Mouse (Mus musculus): ENCODE measurements at regions not wholly inside any gene's neighbourhood (a gene's known extent, or its start where the extent isn't known, plus 50 kb on each side); places are given as distances from the start of the nearest gene placed in this dataset.

DNA sequence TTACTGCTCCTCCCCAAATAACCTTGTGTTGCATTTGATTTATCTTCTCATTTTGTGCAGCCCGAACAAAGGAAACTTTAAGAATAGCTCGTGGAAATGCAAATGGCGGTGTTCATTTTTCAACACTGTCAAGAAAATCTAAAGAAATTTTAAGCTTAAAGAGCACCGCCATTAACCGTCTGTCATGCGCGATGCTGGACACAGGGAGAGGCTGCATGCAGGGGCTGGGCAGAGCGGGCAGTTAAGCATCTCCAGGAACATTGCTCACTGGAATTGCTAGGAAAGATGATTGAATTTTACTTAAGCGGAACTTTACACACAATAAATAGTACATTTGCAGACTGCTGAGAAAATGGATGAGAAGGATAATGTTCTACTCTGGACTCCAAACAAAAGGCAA lies 229.2 kb upstream of the Krr1 start:
- no peak for ATAC-seq (ENCODE audit: low FRiP score)
- H3K4me2 ChIP-seq, result peak overlapping the region; percentile 11; the same call in 1 of the 2 replicates
- no peak overlapping the region for H3K9ac ChIP-seq
- H3K36me3 ChIP-seq, result no peaks in the 10 kb centered on the region
- 38% methylated on average over 9 of the region's 9 CpGs for WGBS
- H3K27ac ChIP-seq, result 0 out of 2 replicates have a peak overlapping the region, but pooled peaks have one; percentile 36
- H3K9me3 ChIP-seq, result no peaks in the 10 kb centered on the region
- no peak overlapping the region for H3K4me3 ChIP-seq
- no peaks in the 10 kb centered on the region for H3K27me3 ChIP-seq
- H3K4me1 ChIP-seq (replicated peaks), result peaks cover 8% of the 10 kb centered on the region

DNA sequence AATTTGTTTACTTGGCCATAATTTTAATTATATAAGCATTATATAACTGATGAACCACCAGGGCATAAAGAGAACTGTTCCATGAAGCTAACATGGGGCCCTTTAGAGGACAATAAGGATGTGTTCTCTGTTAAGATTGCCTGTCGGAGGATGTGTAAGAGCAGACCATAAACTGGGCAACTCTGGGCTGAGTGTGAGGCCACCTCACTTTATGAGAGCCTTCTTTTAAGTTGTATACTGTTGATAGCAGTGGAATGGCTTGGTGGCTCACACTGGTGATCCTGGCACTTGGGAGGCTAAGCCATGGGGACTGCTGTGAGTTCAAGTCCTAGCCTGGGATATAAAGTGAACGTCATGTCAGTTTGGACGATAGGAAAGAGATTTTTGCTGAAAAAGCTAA lies 227.3 kb upstream of the Krr1 start:
- no peak overlapping the region for H3K4me2 ChIP-seq
- no peaks in the 10 kb centered on the region for H3K36me3 ChIP-seq
- 95% methylated on average over 3 of the region's 3 CpGs for WGBS
- no peak overlapping the region for H3K9ac ChIP-seq
- peaks cover 12% of the 10 kb centered on the region for H3K4me1 ChIP-seq (replicated peaks)
- H3K27ac ChIP-seq, result no peak overlapping the region
- no peak for ATAC-seq (ENCODE audit: low FRiP score)
- H3K9me3 ChIP-seq, result no peaks in the 10 kb centered on the region
- H3K4me3 ChIP-seq, result no peak overlapping the region
- no peaks in the 10 kb centered on the region for H3K27me3 ChIP-seq

DNA sequence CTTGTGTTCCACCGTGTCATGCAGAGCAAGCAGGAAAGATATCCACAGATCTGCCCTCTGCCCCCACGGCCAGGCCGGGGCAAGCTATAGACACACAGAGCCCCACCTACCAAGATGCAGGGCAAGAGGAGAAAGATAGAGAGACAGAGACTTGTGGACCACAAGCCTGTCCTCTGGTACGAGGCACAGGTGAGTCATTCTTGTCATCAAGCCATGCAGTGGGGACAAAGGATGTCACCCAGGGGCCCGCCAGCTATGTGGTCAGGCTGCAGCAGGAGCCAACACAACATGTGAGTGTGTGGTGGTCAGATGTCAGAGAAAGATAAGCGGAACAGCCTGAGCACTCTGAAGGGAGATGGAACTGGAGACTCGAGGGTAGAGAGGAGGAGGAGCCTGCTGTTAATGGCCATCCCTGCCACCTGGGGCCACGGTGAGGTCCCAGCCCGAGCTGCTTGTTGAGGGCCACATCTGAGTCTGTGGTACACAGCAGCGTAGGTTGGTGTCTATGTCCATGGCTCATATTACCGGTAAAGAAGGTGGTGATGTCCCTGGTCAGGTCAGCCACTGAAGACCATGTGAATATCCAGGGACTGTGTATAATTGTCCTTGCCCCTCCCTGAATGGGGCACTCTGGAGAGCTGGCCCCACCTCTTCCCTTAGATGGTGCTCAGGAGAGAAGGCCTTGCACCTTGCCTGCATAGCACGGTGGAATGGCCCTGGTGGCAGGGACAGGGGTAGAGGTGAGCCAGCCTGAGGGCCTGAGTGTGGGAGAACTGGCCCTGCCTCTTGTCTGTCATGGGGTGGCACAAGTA lies 226.2 kb upstream of the Krr1 start:
- no peaks in the 10 kb centered on the region for H3K9me3 ChIP-seq
- peaks cover 11% of the 10 kb centered on the region for H3K4me1 ChIP-seq (replicated peaks)
- no peak overlapping the region for H3K4me2 ChIP-seq
- H3K4me3 ChIP-seq, result no peak overlapping the region
- no peak overlapping the region for H3K9ac ChIP-seq
- no peak overlapping the region for H3K27ac ChIP-seq
- WGBS, result 80% methylated on average over 12 of the region's 12 CpGs
- H3K36me3 ChIP-seq, result no peaks in the 10 kb centered on the region
- no peaks in the 10 kb centered on the region for H3K27me3 ChIP-seq
- peak; percentile 47 for ATAC-seq (ENCODE audit: low FRiP score)

DNA sequence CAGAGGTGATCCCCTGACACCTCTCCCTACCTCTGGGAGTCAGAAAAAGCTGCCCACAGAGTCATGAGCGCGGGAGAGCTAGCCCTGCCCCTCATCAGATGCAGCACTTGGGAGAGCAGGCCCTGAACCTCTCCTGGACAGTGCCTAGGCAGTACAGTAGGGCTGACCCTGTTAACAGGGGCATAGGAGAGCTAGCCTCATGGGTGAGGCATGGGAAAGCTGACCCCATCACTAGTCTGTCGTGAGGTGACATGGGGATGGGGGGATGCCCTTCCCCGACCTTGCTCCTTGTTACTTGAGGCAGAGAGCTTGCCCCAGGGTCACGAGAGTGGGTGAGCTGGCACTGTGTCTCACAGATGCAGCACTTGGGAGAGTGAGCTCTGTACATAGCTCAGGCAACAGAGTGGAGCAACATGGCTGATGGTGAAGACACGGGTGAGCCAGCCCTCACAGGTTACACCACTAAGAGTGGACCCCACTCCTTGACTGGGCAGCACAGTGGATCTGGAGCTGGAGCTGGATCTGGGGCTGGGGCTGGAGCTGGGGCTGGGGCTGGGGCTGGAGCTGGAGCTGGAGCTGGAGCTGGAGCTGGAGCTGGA lies 225.5 kb upstream of the Krr1 start:
- H3K9me3 ChIP-seq, result no peaks in the 10 kb centered on the region
- H3K9ac ChIP-seq, result no peak overlapping the region
- 89% methylated on average over 6 of the region's 6 CpGs for WGBS
- H3K4me3 ChIP-seq, result no peak overlapping the region
- no peak overlapping the region for H3K27ac ChIP-seq
- no peak overlapping the region for H3K4me2 ChIP-seq
- ATAC-seq (ENCODE audit: low FRiP score), result peak; percentile 62; the same call in 1 of the 2 replicates
- H3K36me3 ChIP-seq, result no peaks in the 10 kb centered on the region
- no peaks in the 10 kb centered on the region for H3K27me3 ChIP-seq
- peaks cover 6% of the 10 kb centered on the region for H3K4me1 ChIP-seq (replicated peaks)

DNA sequence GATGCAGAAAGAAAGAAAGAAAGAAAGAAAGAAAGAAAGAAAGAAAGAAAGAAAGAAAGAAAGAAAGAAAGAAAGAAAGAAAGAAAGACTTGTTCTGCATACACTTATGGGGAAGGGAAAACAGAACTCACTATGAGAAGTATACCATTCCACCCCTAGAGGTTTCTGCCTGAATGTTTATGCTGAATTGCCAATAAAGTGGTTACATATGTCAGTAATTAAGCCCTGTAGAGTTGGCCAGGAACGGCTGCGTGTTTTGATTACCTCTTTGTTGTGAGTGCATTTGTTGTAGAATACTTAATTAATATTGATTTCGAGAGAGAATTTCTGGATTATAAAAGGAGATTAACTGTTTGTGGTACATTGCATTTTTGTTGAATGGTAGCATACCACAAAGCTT lies 224.0 kb upstream of the Krr1 start:
- H3K27me3 ChIP-seq, result no peaks in the 10 kb centered on the region
- no peak overlapping the region for H3K9ac ChIP-seq
- ATAC-seq (ENCODE audit: low FRiP score), result no peak
- H3K4me3 ChIP-seq, result no peak overlapping the region
- H3K4me1 ChIP-seq (replicated peaks), result peaks cover 6% of the 10 kb centered on the region
- no peak overlapping the region for H3K27ac ChIP-seq
- no peaks in the 10 kb centered on the region for H3K9me3 ChIP-seq
- WGBS, result 32% methylated on average over 3 of the region's 3 CpGs
- H3K36me3 ChIP-seq, result no peaks in the 10 kb centered on the region
- no peak overlapping the region for H3K4me2 ChIP-seq

DNA sequence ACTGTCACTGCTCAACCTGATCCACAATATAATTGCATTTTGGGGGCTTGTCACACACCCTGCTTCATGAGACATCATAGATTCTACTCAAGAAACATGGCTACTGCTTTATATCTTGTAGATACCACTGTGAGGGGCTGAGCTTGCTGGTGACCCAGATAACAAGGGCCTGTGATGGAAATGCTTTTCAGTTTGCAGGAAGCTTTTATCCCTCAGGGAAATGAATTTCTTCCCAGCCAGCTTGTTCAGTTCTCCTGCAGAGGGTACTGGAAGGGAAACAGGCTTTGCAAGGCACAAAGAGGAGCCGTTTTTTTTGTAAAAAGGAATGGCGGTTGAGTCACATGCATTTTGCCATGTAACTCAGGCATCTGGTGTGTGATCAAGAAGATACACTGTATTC lies 218.8 kb upstream of the Krr1 start:
- 91% methylated on average over 2 of the region's 2 CpGs for WGBS
- Histone ChIP-seq H3K36me3 (no peaks in the 10 kb centered on the region), H3K4me2 (no peak overlapping the region), H3K9ac (no peak overlapping the region), H3K9me3 (no peaks in the 10 kb centered on the region), H3K4me1 (replicated peaks) (peaks cover 4% of the 10 kb centered on the region), H3K4me3 (no peak overlapping the region), H3K27me3 (no peaks in the 10 kb centered on the region), H3K27ac (no peak overlapping the region)
- no peak for ATAC-seq (ENCODE audit: low FRiP score)

DNA sequence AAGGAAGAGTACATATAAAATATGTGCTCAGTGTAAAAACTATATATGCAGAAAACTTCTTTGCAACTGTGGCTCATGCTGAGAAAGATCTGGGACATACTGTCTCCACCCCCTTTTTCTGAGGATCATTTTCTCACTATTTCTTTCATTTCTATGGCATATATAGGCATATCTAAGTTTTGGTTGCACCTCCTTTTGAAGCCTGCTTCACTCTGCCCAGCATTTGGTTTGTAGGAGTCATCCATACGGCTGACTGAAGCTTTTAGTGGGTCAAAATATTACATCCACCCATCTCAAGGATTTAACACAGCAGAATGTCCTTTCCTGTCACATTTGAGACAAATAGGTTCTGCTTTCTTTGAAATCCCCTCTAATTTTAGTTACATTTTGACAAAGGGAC lies 216.5 kb upstream of the Krr1 start:
- Histone ChIP-seq H3K4me3 (no peak overlapping the region), H3K4me2 (no peak overlapping the region), H3K27ac (no peak overlapping the region), H3K4me1 (replicated peaks) (no peaks in the 10 kb centered on the region), H3K27me3 (no peaks in the 10 kb centered on the region), H3K9ac (no peak overlapping the region), H3K36me3 (no peaks in the 10 kb centered on the region), H3K9me3 (no peaks in the 10 kb centered on the region)
- ATAC-seq (ENCODE audit: low FRiP score), result no peak
- 79% methylated on average over 1 of the region's 1 CpGs for WGBS

DNA sequence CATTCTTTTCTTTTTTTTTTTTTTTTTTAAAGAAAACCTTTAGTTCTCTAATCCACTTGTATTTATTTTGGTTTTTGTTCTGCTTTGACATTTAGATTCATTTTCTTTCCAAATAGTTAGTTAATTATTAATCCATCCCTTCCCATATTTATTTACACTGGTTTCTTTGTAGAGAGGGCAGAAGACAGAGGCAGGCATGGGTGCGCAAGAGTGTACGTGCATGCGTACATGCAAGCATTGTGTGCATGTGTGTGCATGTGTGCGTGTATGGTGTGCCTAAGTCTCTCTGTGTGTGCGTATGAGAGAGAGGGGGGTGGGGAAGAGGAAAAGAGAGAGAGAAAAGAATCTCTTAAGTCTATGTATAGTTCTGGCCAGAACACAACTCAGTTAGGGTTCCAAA lies 215.9 kb upstream of the Krr1 start:
- Histone ChIP-seq H3K27ac (no peak overlapping the region), H3K9ac (no peak overlapping the region), H3K27me3 (no peaks in the 10 kb centered on the region), H3K36me3 (no peaks in the 10 kb centered on the region), H3K4me2 (no peak overlapping the region), H3K4me1 (replicated peaks) (no peaks in the 10 kb centered on the region), H3K9me3 (no peaks in the 10 kb centered on the region), H3K4me3 (no peak overlapping the region)
- 92% methylated on average over 5 of the region's 5 CpGs for WGBS
- ATAC-seq (ENCODE audit: low FRiP score), result no peak

DNA sequence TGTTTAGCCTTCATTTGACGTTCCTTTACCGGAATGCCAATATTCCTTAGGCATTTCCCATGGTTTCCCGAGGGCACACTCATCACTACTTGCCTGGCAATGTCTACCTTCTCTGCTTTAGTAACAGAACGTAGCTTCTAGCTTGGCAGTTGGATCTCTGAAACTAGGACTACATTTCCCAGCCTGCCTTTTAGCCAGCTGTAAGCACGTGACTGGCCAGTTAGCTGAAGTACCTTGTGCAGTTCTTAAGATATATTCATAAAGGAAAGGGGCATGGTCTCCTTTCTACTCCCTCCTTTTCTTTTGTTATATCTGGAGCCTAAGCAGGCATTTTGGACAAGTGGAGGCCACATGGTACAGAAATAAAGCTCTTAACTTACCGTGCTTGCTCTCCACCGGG lies 214.8 kb upstream of the Krr1 start:
- ATAC-seq (ENCODE audit: low FRiP score), result 0 out of 2 replicates have a peak, but pooled peaks have one; percentile 36

DNA sequence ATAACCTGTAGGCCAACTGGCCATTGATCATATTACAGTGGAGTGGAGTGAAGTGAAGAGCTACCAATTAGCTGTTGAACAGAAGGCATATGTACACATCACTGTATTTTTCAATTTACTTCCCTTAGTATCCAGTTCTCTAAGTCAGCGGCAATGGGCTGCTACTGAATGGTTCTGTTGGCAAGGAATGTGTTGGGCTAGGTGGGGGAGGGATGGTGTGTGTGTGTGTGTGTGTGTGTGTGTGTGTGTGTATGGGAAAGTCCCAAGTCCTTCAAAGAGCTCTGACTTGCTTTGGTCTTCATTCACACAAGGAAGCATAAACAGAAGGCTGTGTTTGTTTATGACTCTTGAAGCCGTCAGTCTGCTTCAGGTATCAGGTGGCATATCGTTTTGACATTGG lies 213.0 kb upstream of the Krr1 start:
- Histone ChIP-seq H3K9ac (no peak overlapping the region), H3K27ac (no peak overlapping the region), H3K27me3 (no peaks in the 10 kb centered on the region), H3K36me3 (no peaks in the 10 kb centered on the region), H3K9me3 (no peaks in the 10 kb centered on the region), H3K4me1 (replicated peaks) (no peaks in the 10 kb centered on the region), H3K4me2 (no peak overlapping the region), H3K4me3 (no peak overlapping the region)
- no peak for ATAC-seq (ENCODE audit: low FRiP score)
- WGBS, result 88% methylated on average over 3 of the region's 3 CpGs

More for the DNA sequence above, 214.8 kb upstream of the Krr1 start:
- Histone ChIP-seq H3K27me3 (no peaks in the 10 kb centered on the region), H3K9ac (no peak overlapping the region), H3K36me3 (no peaks in the 10 kb centered on the region), H3K27ac (no peak overlapping the region), H3K4me1 (replicated peaks) (no peaks in the 10 kb centered on the region), H3K4me3 (no peak overlapping the region), H3K4me2 (no peak overlapping the region), H3K9me3 (no peaks in the 10 kb centered on the region)
- 86% methylated on average over 7 of the region's 7 CpGs for WGBS

DNA sequence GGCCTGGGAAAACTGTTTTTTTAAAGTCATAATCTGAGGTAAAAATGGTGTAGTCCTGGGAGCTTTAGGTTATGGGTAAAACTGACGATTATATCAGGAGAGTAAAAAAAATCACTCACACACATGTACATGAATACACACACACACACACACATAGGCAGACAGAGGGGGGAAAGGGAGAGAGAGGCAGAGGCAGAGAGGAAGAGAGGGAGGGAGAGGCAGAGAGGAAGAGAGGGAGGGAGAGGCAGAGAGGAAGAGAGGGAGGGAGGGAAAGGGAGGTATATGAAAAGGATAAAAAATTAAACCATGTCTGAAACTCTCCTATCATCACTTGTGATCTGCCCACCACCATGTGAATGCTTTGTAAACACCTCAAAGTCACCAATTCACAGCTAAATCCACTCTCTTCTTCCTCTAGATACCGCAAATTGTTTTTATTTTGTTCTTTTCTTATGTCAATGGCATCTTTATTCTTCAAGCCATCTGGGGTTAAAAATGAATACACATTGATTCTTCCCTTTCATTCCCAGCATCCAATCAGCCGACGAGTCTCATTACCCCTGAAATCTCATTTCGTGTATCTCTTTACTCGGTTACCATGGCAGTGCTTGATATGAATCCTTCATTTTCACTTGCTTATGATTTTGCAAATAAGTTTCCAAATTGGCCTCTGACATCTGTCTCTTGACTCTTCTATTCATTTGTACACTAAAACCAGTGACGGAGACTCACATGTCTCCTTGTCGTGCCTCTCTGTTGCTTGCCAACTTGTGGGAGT lies 209.5 kb upstream of the Krr1 start:
- WGBS, result 80% methylated on average over 8 of the region's 8 CpGs

DNA sequence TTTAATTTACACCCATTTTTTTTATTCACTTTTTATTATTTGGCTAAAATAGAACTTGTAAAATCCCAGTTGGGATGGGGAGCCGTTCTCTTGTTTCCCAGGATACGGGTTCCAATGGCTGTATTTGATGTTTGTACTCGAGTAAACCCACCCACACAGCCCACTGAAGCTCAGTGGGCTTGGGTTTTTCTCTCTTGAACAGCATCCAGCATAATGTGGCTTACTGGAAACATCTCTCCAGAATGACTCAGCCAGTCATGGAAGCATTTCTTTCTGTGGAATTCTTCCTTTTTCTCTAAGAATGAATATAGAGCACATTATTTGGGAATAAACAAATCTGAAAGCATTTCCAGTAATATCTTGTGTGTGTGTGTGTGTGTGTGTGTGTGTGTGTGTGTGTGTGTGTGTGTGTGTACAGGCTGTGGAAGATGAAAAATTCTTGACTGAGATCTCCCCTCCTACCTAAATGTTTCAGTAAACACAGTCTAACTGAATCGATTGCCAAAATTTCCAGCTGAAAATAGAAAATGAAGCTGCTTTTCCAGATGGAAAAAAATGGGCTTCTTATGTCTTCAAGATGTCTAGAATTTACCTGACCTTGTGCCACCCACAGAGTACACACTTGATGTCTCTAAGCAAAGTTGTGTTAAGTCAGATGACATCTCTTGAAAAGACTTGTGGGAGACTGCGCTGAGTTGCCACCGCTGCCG lies 205.3 kb upstream of the Krr1 start:
- WGBS, result 87% methylated on average over 7 of the region's 7 CpGs
- H3K27ac ChIP-seq, result no peak overlapping the region
- no peak for ATAC-seq (ENCODE audit: low FRiP score)

More for the DNA sequence above, 209.5 kb upstream of the Krr1 start:
- no peak overlapping the region for H3K4me3 ChIP-seq
- no peaks in the 10 kb centered on the region for H3K9me3 ChIP-seq
- H3K27me3 ChIP-seq, result no peaks in the 10 kb centered on the region
- no peak for ATAC-seq (ENCODE audit: low FRiP score)
- no peak overlapping the region for H3K4me2 ChIP-seq
- H3K36me3 ChIP-seq, result no peaks in the 10 kb centered on the region
- H3K27ac ChIP-seq, result no peak overlapping the region
- H3K4me1 ChIP-seq (replicated peaks), result no peaks in the 10 kb centered on the region
- no peak overlapping the region for H3K9ac ChIP-seq

More for the DNA sequence above, 205.3 kb upstream of the Krr1 start:
- Histone ChIP-seq H3K9me3 (no peaks in the 10 kb centered on the region), H3K9ac (no peak overlapping the region), H3K4me3 (no peak overlapping the region), H3K27me3 (no peaks in the 10 kb centered on the region), H3K4me2 (no peak overlapping the region), H3K36me3 (no peaks in the 10 kb centered on the region), H3K4me1 (replicated peaks) (no peaks in the 10 kb centered on the region)

Data from hindbrain, embryonic 13.5 days (tissue).